Mouse (Mus musculus) activated CD4-positive, CD25-positive, alpha-beta regulatory T cell, adult 9 weeks (primary cell): Measurements from ENCODE around the gene E130308A19Rik. TPM values are rescaled to one million over a fixed set of nuclear protein-coding genes. Genes with fewer than 3 reads are reported as not detected.

ENCODE experiments used
- polyA plus RNA-seq: library from polyadenylated mRNA; unstranded; fragments of 100-300 nt; shearing (Covaris generic); gene quantifications from one replicate; pipeline ENCODE4 v1.2.1, GENCODE M21; 2017

E130308A19Rik gene
- polyA plus RNA-seq: 6.1 TPM

GRCm38 (mm10) chr4:59625998-59626910 lies at the start of gene E130308A19Rik:
Gene E130308A19Rik (plus strand): TSS chr4:59626211.

DNA sequence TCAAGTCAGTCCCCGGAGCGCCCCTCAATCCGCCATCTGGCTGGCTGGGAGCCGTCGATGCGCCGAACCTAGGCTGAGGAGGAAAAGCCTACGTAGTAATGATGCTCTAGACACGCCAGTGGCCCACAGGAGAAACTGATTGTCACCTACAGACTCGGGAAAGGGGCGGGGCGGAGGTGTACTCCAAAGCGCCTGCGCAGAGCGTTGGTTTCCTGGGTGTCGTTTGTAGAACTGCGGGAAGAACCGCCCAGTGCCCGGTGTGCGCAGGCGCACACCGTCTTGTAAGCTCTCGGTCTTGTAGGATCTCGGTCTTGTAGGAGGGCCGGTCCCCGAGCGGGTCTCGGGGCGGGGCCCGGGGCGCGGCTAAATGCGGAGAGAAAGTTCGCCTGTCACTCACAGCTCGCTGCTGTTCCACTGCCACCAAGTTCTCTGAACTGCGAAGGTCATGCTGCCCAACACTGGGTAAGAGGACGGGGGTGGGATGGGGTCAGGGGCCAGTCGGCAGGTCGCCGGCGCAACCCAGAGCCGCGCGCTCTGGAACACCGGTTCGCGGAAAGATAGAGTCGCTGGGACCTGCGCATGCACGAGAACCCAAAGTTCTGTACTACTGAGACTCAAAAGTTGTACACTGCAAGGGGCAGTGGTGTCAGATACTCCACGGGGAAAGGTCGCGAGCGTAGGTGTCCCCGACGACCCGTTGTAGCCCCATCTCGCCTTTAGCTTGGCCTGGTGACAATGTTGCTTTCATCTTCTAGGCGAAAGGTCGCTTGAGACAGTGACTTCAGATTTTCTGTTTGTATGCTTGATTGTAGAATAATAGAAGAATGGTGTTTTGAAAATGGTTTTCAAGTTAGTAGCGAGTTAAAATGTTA lies 44.5 kb upstream of the E130308A19Rik start, which contains the start of gene Hsdl2:
Hsdl2 (plus strand) TSS at position 250 of the 872 bp plus-strand sequence.

GRCm38 (mm10) chr4:59801489-59801888 lies 175.5 kb downstream of the E130308A19Rik start, which contains the start of gene Inip:
Gene Inip (minus strand): TSS chr4:59801589.

DNA sequence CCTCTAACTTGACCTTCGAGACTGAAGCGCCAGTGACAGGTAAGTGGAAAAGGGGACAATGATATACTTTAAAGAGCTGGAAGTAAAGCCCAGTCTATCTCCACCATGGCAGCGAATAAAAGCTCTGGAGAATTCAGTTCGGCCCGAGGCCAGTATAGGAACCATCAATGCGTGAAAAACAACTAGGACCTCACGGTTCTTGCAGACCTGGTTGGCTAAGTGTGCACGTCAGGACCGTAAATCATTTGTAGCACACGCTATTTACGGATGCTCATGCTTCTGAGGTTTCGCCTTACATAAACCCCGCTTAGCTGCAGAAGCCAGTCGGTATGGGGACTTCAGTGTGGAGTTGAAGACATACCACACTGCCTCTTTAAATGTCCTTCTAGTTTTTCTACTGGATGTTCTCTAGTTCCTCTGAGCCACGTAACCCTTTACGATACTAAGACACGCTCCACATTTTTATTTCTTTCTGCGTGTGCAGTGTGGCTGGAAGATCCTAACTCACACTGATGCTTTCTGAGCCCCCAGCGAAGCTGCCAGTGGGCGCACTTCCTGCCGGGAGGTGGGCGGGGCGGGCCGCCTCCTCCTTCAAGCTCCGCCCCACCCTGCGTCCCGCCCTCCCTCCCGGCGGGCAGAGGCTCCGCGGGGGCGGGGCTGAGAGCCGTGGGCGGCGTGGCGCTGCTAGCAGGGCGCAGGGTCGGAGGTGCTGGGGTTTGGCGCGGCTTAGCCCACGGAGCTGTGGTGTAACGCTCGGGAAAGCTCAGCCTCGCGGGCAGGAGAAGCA lies 179.4 kb downstream of the E130308A19Rik start, which contains the start of gene Snx30:
Snx30 (plus strand) TSS at position 660 of the 787 bp plus-strand sequence.

Other genes with a start within 250 kb of the E130308A19Rik start
- 10.6 TPM for gene Susd1, start 187.6 kb upstream of the E130308A19Rik start, polyA plus RNA-seq
- gene Ptbp3, start 76.8 kb upstream of the E130308A19Rik start, polyA plus RNA-seq: 179 TPM
- gene Hsdl2, start 44.6 kb upstream of the E130308A19Rik start, polyA plus RNA-seq: 41.0 TPM
- 65.6 TPM for gene Inip, start 175.4 kb downstream of the E130308A19Rik start, polyA plus RNA-seq
- 3.3 TPM for gene Snx30, start 179.6 kb downstream of the E130308A19Rik start, polyA plus RNA-seq